ENCODE assay signal across 15 mouse cellular contexts in genomic region chr2:181079518-181079917, GRCm38 (mm10). TPM values are rescaled to one million over a fixed set of nuclear protein-coding genes. Genes with fewer than 3 reads are reported as not detected.
"Had no signal": no experiment of that assay in that cellular context is flagged by ENCODE, and none has a peak within 500 bp of the region (broad histone marks: within the 10 kb centered on the region; RNA-seq: fewer than 3 reads in every experiment).

No protein-coding gene starts in this region.

- H3K27me3 ChIP-seq: intestine, embryonic 15.5 days; midbrain, embryonic 12.5 days; neural tube, embryonic 13.5 days had no signal

- DNase-seq: kidney, adult 18-20 months; kidney, postnatal 10 days; kidney, postnatal 4 days; retina, postnatal 1 day; thymus, adult 18-20 months; thymus, postnatal 14 days had no signal

- H3K36me3 ChIP-seq: intestine, embryonic 15.5 days; limb, embryonic 12.5 days had no signal

- H3K4me2 ChIP-seq: intestine, embryonic 15.5 days; limb, embryonic 12.5 days; midbrain, embryonic 12.5 days; neural tube, embryonic 13.5 days had no signal

- H3K27ac ChIP-seq: intestine, embryonic 15.5 days; layer of hippocampus, adult 2 months; limb, embryonic 12.5 days; midbrain, embryonic 12.5 days; neural tube, embryonic 13.5 days had no signal

- ATAC-seq: intestine, embryonic 15.5 days; midbrain, embryonic 16.5 days had no signal

- H3K4me1 ChIP-seq: limb, embryonic 12.5 days; neural tube, embryonic 13.5 days had no signal

- H3K4me3 ChIP-seq: intestine, embryonic 15.5 days; layer of hippocampus, adult 2 months; limb, embryonic 12.5 days; midbrain, embryonic 12.5 days; neural tube, embryonic 13.5 days had no signal

- H3K9ac ChIP-seq: intestine, embryonic 15.5 days; limb, embryonic 12.5 days; midbrain, embryonic 12.5 days; neural tube, embryonic 13.5 days had no signal

- H3K9me3 ChIP-seq: intestine, embryonic 15.5 days; limb, embryonic 12.5 days; midbrain, embryonic 12.5 days; neural tube, embryonic 13.5 days had no signal

RNA-seq across cellular contexts. Expression of gene Chrna4, which starts 36.2 kb away (rescaled TPM):
- total RNA-seq: megakaryocyte-erythroid progenitor cell, adult 5-6 weeks had no signal

RNA-seq across cellular contexts. Expression of gene Kcnq2, which starts 55.6 kb away (rescaled TPM):
- total RNA-seq: liver, adult 2 months; megakaryocyte-erythroid progenitor cell, adult 5-6 weeks had no signal
- polyA plus RNA-seq: kidney, embryonic 14.5 days; liver, adult 2 months had no signal
